Mouse (Mus musculus) C2C12 (cell line): Measurements from ENCODE around the gene Bckdha. TPM values are rescaled to one million over a fixed set of nuclear protein-coding genes. Genes with fewer than 3 reads are reported as not detected.

Experiments
- H3K27me3 ChIP-seq: one replicate; pipeline ENCODE4 v1.6.1; 2011; ENCODE audit not compliant: control insufficient read depth, insufficient read depth, insufficient read length
- H3K36me3 ChIP-seq: one replicate; pipeline ENCODE4 v1.6.1; 2011; ENCODE audit not compliant: control insufficient read depth, insufficient read depth
- H3K4me3 ChIP-seq: one replicate; pipeline ENCODE4 v1.5.1; 2011; ENCODE audit warnings: mild to moderate bottlenecking, control low read depth; ENCODE audit not compliant: poor library complexity, insufficient read depth, severe bottlenecking
- H3K79me2 ChIP-seq: one replicate; pipeline ENCODE4 v1.6.1; 2011; ENCODE audit not compliant: control insufficient read depth, insufficient read depth
- H3K79me3 ChIP-seq: one replicate; pipeline ENCODE4 v1.6.1; 2011; ENCODE audit warnings: low read depth, control low read depth
- H3ac ChIP-seq: one replicate; pipeline ENCODE3; 2011; ENCODE audit warnings: low read depth; ENCODE audit not compliant: control insufficient read depth, insufficient read length
- CEBPB ChIP-seq: IDR thresholded peaks from one replicate; pipeline ENCODE4 v1.6.1; 2011; ENCODE audit warnings: low read depth, mild to moderate bottlenecking, control low read depth, moderate library complexity
- CTCF ChIP-seq: IDR thresholded peaks from one replicate; pipeline ENCODE4 v1.5.1; 2011; ENCODE audit not compliant: control insufficient read depth, insufficient read depth, insufficient read length
- FOSL1 ChIP-seq: IDR thresholded peaks from one replicate; pipeline ENCODE4 v1.8.0; 2011; ENCODE audit warnings: mild to moderate bottlenecking, low read length; ENCODE audit not compliant: poor library complexity, insufficient read depth, severe bottlenecking
- MAX ChIP-seq: IDR thresholded peaks from one replicate; pipeline ENCODE4 v1.6.1; 2011; ENCODE audit warnings: mild to moderate bottlenecking, control low read depth
- MYOD1 ChIP-seq: IDR thresholded peaks from one replicate; pipeline ENCODE4 v1.6.1; 2011; ENCODE audit warnings: low read depth; ENCODE audit not compliant: control insufficient read depth, insufficient read length
- MYOG ChIP-seq: IDR thresholded peaks from one replicate; pipeline ENCODE4 v1.6.1; 2011; ENCODE audit not compliant: control insufficient read depth, insufficient read length; ENCODE audit errors: extremely low read depth
- USF1 ChIP-seq: IDR thresholded peaks from one replicate; pipeline ENCODE4 v1.6.1; 2011; ENCODE audit warnings: low read depth, mild to moderate bottlenecking, control low read depth, moderate library complexity
- long read RNA-seq, 2 experiments: library from polyadenylated mRNA; unstranded; transcript quantifications; one replicate each; pipeline ENCODE4 v2.0.0; 2019 to 2020
- polyA plus RNA-seq: library from polyadenylated mRNA; unstranded; fragments of >200 nt; fragmentation: generic; extraction: Trizol; gene quantifications from one replicate; pipeline ENCODE4 v1.2.1, GENCODE M21; 2012; ENCODE audit warnings: missing spikeins

Gene Bckdha
- 21.3 TPM for polyA plus RNA-seq
- long read RNA-seq, experiment 1, transcript Bckdha-201 (9 exons, 1,899 nt), result major isoform, 22 of 37 reads
- long read RNA-seq, experiment 1, partial matches to known transcripts, result 12 of 37 reads
- long read RNA-seq, experiment 1, other reads (novel, unspliced or antisense), result 3 of 37 reads
- long read RNA-seq, experiment 2, transcript Bckdha-201 (9 exons, 1,899 nt), result major isoform, 22 of 24 reads
- long read RNA-seq, experiment 2, partial matches to known transcripts, result 2 of 24 reads
- long read RNA-seq, experiment 2, other reads (novel, unspliced or antisense), result 0 of 24 reads

- Histone ChIP-seq H3K4me3 (peak within 1 kb of the TSS; percentile 53), H3ac (peak within 1 kb of the TSS; percentile 62), H3K36me3 (peaks cover 5% of the 10 kb centered on the region), H3K79me3 (peaks cover 7% of the 10 kb centered on the region), H3K27me3 (no peaks in the 10 kb centered on the region), H3K79me2 (peaks cover 23% of the 10 kb centered on the region)
- no peak for TF ChIP-seq CEBPB
- no peak for TF ChIP-seq MYOG
- no peak for TF ChIP-seq CTCF
- TF ChIP-seq MAX, result peak; percentile 99
- no peak for TF ChIP-seq MYOD1
- TF ChIP-seq FOSL1, result no peak
- peak; percentile 49 for TF ChIP-seq USF1
Measured at GRCm38 (mm10) chr7:25658657-25659472, at the start of gene Bckdha, which contains the start of gene Exosc5. Bckdha (minus strand) TSS chr7:25658981. Exosc5 (plus strand) TSS chr7:25659164.

- Histone ChIP-seq H3K79me3 (no peaks in the 10 kb centered on the region), H3ac (no peak overlapping the region), H3K27me3 (no peaks in the 10 kb centered on the region), H3K4me3 (no peak overlapping the region), H3K36me3 (peaks cover 5% of the 10 kb centered on the region), H3K79me2 (no peaks in the 10 kb centered on the region)
- no peak for TF ChIP-seq MAX
- no peak for TF ChIP-seq USF1
- no peak for TF ChIP-seq MYOD1
- no peak for TF ChIP-seq CEBPB
- no peak for TF ChIP-seq FOSL1
- no peak for TF ChIP-seq MYOG
- TF ChIP-seq CTCF, result no peak
Measured at GRCm38 (mm10) chr7:25707581-25708292, 49.0 kb upstream of the Bckdha start.

GRCm38 (mm10) chr7:25706578-25707170 is 47.9 kb upstream of the Bckdha start:
- Histone ChIP-seq H3K79me2 (no peaks in the 10 kb centered on the region), H3K79me3 (no peaks in the 10 kb centered on the region), H3K36me3 (peaks cover 13% of the 10 kb centered on the region), H3ac (no peak overlapping the region), H3K4me3 (no peak overlapping the region), H3K27me3 (no peaks in the 10 kb centered on the region)
- TF ChIP-seq MAX, result no peak
- TF ChIP-seq CTCF, result no peak
- TF ChIP-seq CEBPB, result no peak
- TF ChIP-seq FOSL1, result no peak
- no peak for TF ChIP-seq MYOD1
- no peak for TF ChIP-seq USF1
- no peak for TF ChIP-seq MYOG

GRCm38 (mm10) chr7:25705801-25706251 is 47.0 kb upstream of the Bckdha start:
- Histone ChIP-seq H3K36me3 (peaks cover 21% of the 10 kb centered on the region), H3ac (no peak overlapping the region), H3K79me2 (no peaks in the 10 kb centered on the region), H3K79me3 (no peaks in the 10 kb centered on the region), H3K27me3 (no peaks in the 10 kb centered on the region), H3K4me3 (no peak overlapping the region)
- TF ChIP-seq MAX, result no peak
- TF ChIP-seq FOSL1, result no peak
- no peak for TF ChIP-seq USF1
- TF ChIP-seq MYOD1, result no peak
- no peak for TF ChIP-seq MYOG
- TF ChIP-seq CEBPB, result no peak
- TF ChIP-seq CTCF, result no peak

GRCm38 (mm10) chr7:25704716-25705364 is 46.1 kb upstream of the Bckdha start:
- no peak overlapping the region for H3K4me3 ChIP-seq
- H3K27me3 ChIP-seq, result no peaks in the 10 kb centered on the region
- H3ac ChIP-seq, result no peak overlapping the region
- TF ChIP-seq FOSL1 (no peak), MYOG (no peak), MAX (no peak), USF1 (no peak), MYOD1 (no peak)
- H3K79me2 ChIP-seq, result no peaks in the 10 kb centered on the region
- peaks cover 26% of the 10 kb centered on the region for H3K36me3 ChIP-seq
- no peaks in the 10 kb centered on the region for H3K79me3 ChIP-seq
